Mouse (Mus musculus): ENCODE results near the gene Slc26a3. TPM values are rescaled to one million over a fixed set of nuclear protein-coding genes. Genes with fewer than 3 reads are reported as not detected.

Slc26a3 gene
- total and polyA plus RNA-seq, 3 experiments = 0.07 TPM; not detected in 2

DNA sequence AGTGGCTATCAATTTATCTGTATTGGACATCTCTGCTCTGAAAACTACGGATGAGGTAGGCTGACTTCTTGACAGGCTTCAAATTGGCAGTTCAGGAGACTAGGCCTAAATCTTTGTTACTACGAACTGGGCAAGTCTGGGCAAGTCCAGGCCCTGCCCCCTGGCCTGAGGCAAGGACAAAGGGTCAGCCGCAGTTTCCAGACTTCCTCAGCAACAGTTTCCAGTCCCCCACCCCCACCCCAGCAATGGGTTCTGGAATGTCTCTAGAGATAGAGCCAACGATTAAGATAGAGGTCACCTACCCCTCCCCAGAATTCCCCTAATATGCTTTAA is 15.4 kb upstream of the Slc26a3 start:
- Histone ChIP-seq H3K4me1 (ENCODE audit: control insufficient read depth in 1 of 2, insufficient read depth in 2 of 2, low read length in 2 of 2) (0 out of 4 replicates have a peak, but pooled peaks cover 0 to 2% of the 10 kb centered on the region in 2 experiments), H3K27ac (ENCODE audit: control insufficient read depth, low read depth, low read length) (no peak overlapping the region), H3K9ac (ENCODE audit: control insufficient read depth, low read depth, low read length, poor library complexity, severe bottlenecking) (no peak overlapping the region), H3K27me3 (ENCODE audit: control insufficient read depth in 1 of 2, insufficient read depth in 2 of 2, low read length in 2 of 2) (no peaks in the 10 kb centered on the region; a peak in 1 of 4 replicates), H3K36me3 (ENCODE audit: control insufficient read depth in 1 of 2, insufficient read depth in 2 of 2, low read length in 2 of 2) (peaks cover 0 to 7% of the 10 kb centered on the region in 2 experiments; a peak in 2 of 4 replicates), H3K4me3 (ENCODE audit: control insufficient read depth in 1 of 2, insufficient read depth in 1 of 2, low read depth in 2 of 2, low read length in 2 of 2) (no peak overlapping the region), H3K9me3 (replicated peaks; ENCODE audit: insufficient read depth, low read length) (no peaks in the 10 kb centered on the region), H3K79me2 (ENCODE audit: control insufficient read depth, insufficient read depth, low read length, poor library complexity) (no peaks in the 10 kb centered on the region)
- TF ChIP-seq GATA1 (IDR thresholded peaks at IDR 0.05; ENCODE audit: low read depth, low read length) (no peak), SIN3A (IDR thresholded peaks at IDR 0.05; ENCODE audit: low read length) (no peak), NELFE (IDR thresholded peaks at IDR 0.05; ENCODE audit: low read depth, low read length) (no peak), RCOR1 (IDR thresholded peaks at IDR 0.05; ENCODE audit: low read depth, low read length) (no peak), MYB (IDR thresholded peaks at IDR 0.05; ENCODE audit: low read depth, low read length) (no peak), RAD21 (IDR thresholded peaks at IDR 0.05; ENCODE audit: low read depth, low read length) (no peak), MEF2A (IDR thresholded peaks at IDR 0.05; ENCODE audit: extremely low read depth, insufficient replicate concordance, low read depth, low read length, poor library complexity, severe bottlenecking) (no peak), POLR2A (IDR thresholded peaks at IDR 0.05; ENCODE audit: control insufficient read depth in 1 of 2, insufficient read depth in 1 of 2, low read depth in 1 of 2, low read length in 2 of 2, poor library complexity in 1 of 2) (no peak), HCFC1 (IDR thresholded peaks at IDR 0.05; ENCODE audit: low read depth, low read length) (no peak), MXI1 (IDR thresholded peaks at IDR 0.05; ENCODE audit: low read depth, low read length) (no peak), ELF1 (IDR thresholded peaks at IDR 0.05; ENCODE audit: low read depth, low read length) (no peak), MYC (IDR thresholded peaks at IDR 0.05; ENCODE audit: low read depth, low read length) (no peak), ZC3H11A (IDR thresholded peaks at IDR 0.05; ENCODE audit: low read depth, low read length) (no peak), JUND (IDR thresholded peaks at IDR 0.05; ENCODE audit: low read depth, low read length) (no peak), E2F4 (IDR thresholded peaks at IDR 0.05; ENCODE audit: borderline replicate concordance, low read depth, low read length) (no peak), EP300 (IDR thresholded peaks at IDR 0.05; ENCODE audit: low read depth in 1 of 2, low read length in 2 of 2) (no peak), TCF12 (IDR thresholded peaks at IDR 0.05; ENCODE audit: low read depth, low read length) (no peak), TAL1 (IDR thresholded peaks at IDR 0.05; ENCODE audit: low read length) (no peak), CHD2 (IDR thresholded peaks at IDR 0.05; ENCODE audit: low read length) (no peak)
- no peak for DNase-seq (ENCODE audit: low read depth, low spot score)

DNA sequence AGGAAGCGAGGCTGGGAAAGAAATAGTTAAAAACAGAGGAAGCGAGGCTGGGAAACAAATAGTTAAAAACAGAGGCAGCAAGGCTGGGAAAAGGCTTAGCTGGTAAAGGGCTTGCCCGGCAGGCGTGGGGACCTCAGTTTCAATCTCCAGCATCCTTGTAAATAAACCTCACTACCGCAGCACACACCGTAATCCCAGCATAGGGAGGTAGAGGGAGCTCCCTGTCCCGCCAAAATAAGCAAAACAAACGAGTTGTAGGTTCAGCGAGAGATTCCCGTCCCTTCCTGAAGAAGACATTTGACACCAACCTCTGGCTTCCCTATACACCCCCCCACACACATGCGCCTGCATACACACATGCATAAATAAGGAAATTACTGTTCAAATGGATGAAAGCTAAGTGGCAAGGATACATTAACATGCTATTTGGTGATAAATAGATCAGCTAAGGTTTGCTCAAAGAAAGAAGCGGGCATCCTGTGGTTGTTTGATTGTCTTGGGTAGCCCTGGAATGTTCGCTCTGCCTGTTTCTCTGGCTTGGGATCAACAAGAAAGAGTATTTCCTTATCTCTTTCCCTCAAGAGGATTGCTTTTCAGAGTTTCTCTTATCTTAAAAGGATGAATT is 14.2 kb upstream of the Slc26a3 start:
- H3K4me3 ChIP-seq (ENCODE audit: control insufficient read depth in 1 of 2, insufficient read depth in 1 of 2, low read depth in 2 of 2, low read length in 2 of 2) = no peak overlapping the region
- no peak overlapping the region for H3K27ac ChIP-seq (ENCODE audit: control insufficient read depth, low read depth, low read length)
- no peaks in the 10 kb centered on the region for H3K9me3 ChIP-seq (replicated peaks; ENCODE audit: insufficient read depth, low read length)
- H3K36me3 ChIP-seq (ENCODE audit: control insufficient read depth in 1 of 2, insufficient read depth in 2 of 2, low read length in 2 of 2) = peaks cover 0 to 7% of the 10 kb centered on the region in 2 experiments; a peak in 2 of 4 replicates
- H3K27me3 ChIP-seq (ENCODE audit: control insufficient read depth in 1 of 2, insufficient read depth in 2 of 2, low read length in 2 of 2) = peaks cover 0 to 1% of the 10 kb centered on the region in 2 experiments; a peak in 1 of 4 replicates
- 0 out of 4 replicates have a peak, but pooled peaks cover 0 to 2% of the 10 kb centered on the region in 2 experiments for H3K4me1 ChIP-seq (ENCODE audit: control insufficient read depth in 1 of 2, insufficient read depth in 2 of 2, low read length in 2 of 2)
- peak; percentile 13 for TF ChIP-seq RAD21 (IDR thresholded peaks at IDR 0.05; ENCODE audit: low read depth, low read length)
- TF ChIP-seq MXI1 (IDR thresholded peaks at IDR 0.05; ENCODE audit: low read depth, low read length) = no peak
- peak; percentile 14 to 46 (median 24); a peak in 4 of 6 replicates for TF ChIP-seq CTCF (IDR thresholded peaks at IDR 0.05 in 2 of 3, conservative IDR thresholded peaks at IDR 0.05 in 1 of 3; ENCODE audit: control insufficient read depth in 1 of 3, insufficient read depth in 1 of 3, low read depth in 2 of 3, low read length in 3 of 3, poor library complexity in 1 of 3, severe bottlenecking in 1 of 3)
- no peak for TF ChIP-seq TAL1 (IDR thresholded peaks at IDR 0.05; ENCODE audit: low read length)
- peak; percentile 31; the same call in 1 of the 2 replicates for TF ChIP-seq SMC3 (IDR thresholded peaks at IDR 0.05; ENCODE audit: low read depth, low read length)
- H3K79me2 ChIP-seq (ENCODE audit: control insufficient read depth, insufficient read depth, low read length, poor library complexity) = no peaks in the 10 kb centered on the region
- peak; percentile 60 for DNase-seq (ENCODE audit: low read depth, low spot score)
- no peak overlapping the region for H3K9ac ChIP-seq (ENCODE audit: control insufficient read depth, low read depth, low read length, poor library complexity, severe bottlenecking)
